Mouse (Mus musculus) kidney, postnatal 0 days (tissue): Measurements from ENCODE around the gene Agrp. TPM values are rescaled to one million over a fixed set of nuclear protein-coding genes. Genes with fewer than 3 reads are reported as not detected.

Source experiments
- ATAC-seq: fragments of 200-750 bp; cut with Nextera tagmentation; replicated peaks from 2 replicates; pipeline ENCODE4 v1.8.0; 2017; ENCODE audit warnings: low read depth, moderate number of reproducible peaks, moderate TSS enrichment, moderate library complexity; ENCODE audit not compliant: low FRiP score
- DNase-seq: peaks from one replicate; pipeline ENCODE4 v3.0.0-alpha.2; 2016; ENCODE audit warnings: low spot score
- H3K27ac ChIP-seq: fragments of 300-500 bp; sonication (generic); 2 replicates; pipeline ENCODE4 v1.5.1; 2014; ENCODE audit warnings: mild to moderate bottlenecking
- H3K27me3 ChIP-seq: fragments of 300-500 bp; sonication (generic); 2 replicates; pipeline ENCODE4 v1.6.1; 2014; ENCODE audit warnings: low read length, mixed read lengths; ENCODE audit not compliant: insufficient read depth
- H3K36me3 ChIP-seq: fragments of 300-500 bp; sonication (generic); 2 replicates; pipeline ENCODE4 v1.6.1; 2014; ENCODE audit warnings: low read length, mixed read lengths; ENCODE audit not compliant: insufficient read depth
- H3K4me1 ChIP-seq: fragments of 300-500 bp; sonication (generic); replicated peaks from 2 replicates; pipeline ENCODE4 v1.6.1; 2014; ENCODE audit warnings: antibody characterized with exemption, low read length, mixed read lengths; ENCODE audit not compliant: insufficient read depth
- H3K4me2 ChIP-seq: fragments of 300-500 bp; sonication (generic); 2 replicates; pipeline ENCODE4 v1.6.1; 2014; ENCODE audit warnings: mild to moderate bottlenecking, low read length, moderate library complexity, mixed read lengths
- H3K4me3 ChIP-seq: fragments of 300-500 bp; sonication (generic); replicated peaks from 2 replicates; pipeline ENCODE4 v1.5.1; 2014; ENCODE audit warnings: low read depth, low read length
- H3K9ac ChIP-seq: fragments of 300-500 bp; sonication (generic); 2 replicates; pipeline ENCODE4 v1.6.1; 2014; ENCODE audit warnings: low read depth, low read length
- H3K9me3 ChIP-seq: fragments of 300-500 bp; sonication (generic); replicated peaks from 2 replicates; pipeline ENCODE4 v1.6.1; 2016; ENCODE audit warnings: low read length, inconsistent platforms, mixed read lengths
- CTCF ChIP-seq: IDR thresholded peaks from 2 replicates; pipeline ENCODE4 v1.5.1; 2016; ENCODE audit warnings: antibody characterized with exemption, low read depth, mild to moderate bottlenecking, moderate library complexity
- WGBS: fragments of 180-500 bp; shearing (Covaris S2); extraction: QIAGEN DNeasy Blood & Tissue Kit; methylation state at CpG from one replicate; pipeline ENCODE4 v1.1.7; 2014; 5-methylcytosine and 5-hydroxymethylcytosine counted together
- polyA plus RNA-seq: library from polyadenylated mRNA; unstranded; fragments of >200 nt; fragmentation: Nextera tagmentation; extraction: Ambion mirVana; gene quantifications from 2 replicates; pipeline ENCODE4 v1.2.1, GENCODE M21; 2015

Gene Agrp
- 0.61 and 1.2 TPM in 2 replicates for polyA plus RNA-seq

- H3K27me3 ChIP-seq, result no peaks in the 10 kb centered on the region
- under 1% methylated on average over 61 of the region's 63 CpGs for WGBS
- no peaks in the 10 kb centered on the region for H3K36me3 ChIP-seq
- peak within 1 kb of the TSS; percentile 99 for H3K9ac ChIP-seq
- ATAC-seq (peak; percentile 15), DNase-seq (peak; percentile 62)
- H3K4me2 ChIP-seq, result peak within 1 kb of the TSS; percentile 91
- peak within 1 kb of the TSS; percentile 91 for H3K4me3 ChIP-seq
- H3K27ac ChIP-seq, result peak within 1 kb of the TSS; percentile 100
- TF ChIP-seq CTCF, result no peak; the same call in 1 of the 2 replicates
- H3K4me1 ChIP-seq, result peaks cover 8% of the 10 kb centered on the region
- no peaks in the 10 kb centered on the region for H3K9me3 ChIP-seq
Measured at GRCm38 (mm10) chr8:105636963-105637510, at the start of gene Agrp. Gene Agrp (minus strand): TSS chr8:105637393.

- H3K4me3 ChIP-seq, result no peak overlapping the region
- DNase-seq (no peak), ATAC-seq (no peak)
- H3K9ac ChIP-seq, result 0 out of 2 replicates have a peak overlapping the region, but pooled peaks have one; percentile 8
- 65% methylated on average over 6 of the region's 6 CpGs for WGBS
- TF ChIP-seq CTCF, result no peak
- H3K27me3 ChIP-seq, result no peaks in the 10 kb centered on the region
- H3K9me3 ChIP-seq, result no peaks in the 10 kb centered on the region
- peak overlapping the region; percentile 56; the same call in 1 of the 2 replicates for H3K4me2 ChIP-seq
- H3K36me3 ChIP-seq, result peaks cover 12% of the 10 kb centered on the region
- H3K27ac ChIP-seq, result no peak overlapping the region
- H3K4me1 ChIP-seq, result no peaks in the 10 kb centered on the region
Measured at GRCm38 (mm10) chr8:105686551-105686950, 49.4 kb upstream of the Agrp start.

- 4% methylated on average over 26 of the region's 26 CpGs for WGBS
- Histone ChIP-seq H3K27ac (no peak within 1 kb of the TSS), H3K9me3 (no peaks in the 10 kb centered on the region), H3K36me3 (peaks cover 19% of the 10 kb centered on the region), H3K27me3 (no peaks in the 10 kb centered on the region), H3K4me2 (peak within 1 kb of the TSS; percentile 56), H3K4me3 (no peak within 1 kb of the TSS; the same call in 1 of the 2 replicates), H3K9ac (peak within 1 kb of the TSS; percentile 42; the same call in 1 of the 2 replicates), H3K4me1 (no peaks in the 10 kb centered on the region)
- peak; percentile 81 for TF ChIP-seq CTCF
- peak; percentile 58 for DNase-seq
- ATAC-seq, result peak; percentile 75
Measured at GRCm38 (mm10) chr8:105685796-105686308, 48.7 kb upstream of the Agrp start, which contains the start of gene Carmil2. Gene Carmil2 (plus strand): TSS chr8:105686274.

- Histone ChIP-seq H3K9me3 (no peaks in the 10 kb centered on the region), H3K4me2 (no peak overlapping the region), H3K4me3 (no peak overlapping the region), H3K27ac (no peak overlapping the region), H3K27me3 (no peaks in the 10 kb centered on the region), H3K4me1 (no peaks in the 10 kb centered on the region), H3K9ac (no peak overlapping the region), H3K36me3 (peaks cover 25% of the 10 kb centered on the region)
- DNase-seq, result no peak
- 68% methylated on average over 7 of the region's 7 CpGs for WGBS
- no peak for TF ChIP-seq CTCF
- no peak for ATAC-seq
Measured at GRCm38 (mm10) chr8:105685325-105685724, 48.1 kb upstream of the Agrp start.

- 90% methylated on average over 1 of the region's 1 CpGs for WGBS
- DNase-seq (peak; percentile 26), ATAC-seq (no peak)
- peaks cover 68% of the 10 kb centered on the region for H3K36me3 ChIP-seq
- no peaks in the 10 kb centered on the region for H3K4me1 ChIP-seq
- H3K4me3 ChIP-seq, result no peak overlapping the region
- no peaks in the 10 kb centered on the region for H3K27me3 ChIP-seq
- no peak overlapping the region for H3K27ac ChIP-seq
- H3K4me2 ChIP-seq, result no peak overlapping the region
- TF ChIP-seq CTCF, result peak; percentile 30; the same call in 1 of the 2 replicates
- H3K9ac ChIP-seq, result no peak overlapping the region
- H3K9me3 ChIP-seq, result no peaks in the 10 kb centered on the region
Measured at GRCm38 (mm10) chr8:105677891-105678290, 40.7 kb upstream of the Agrp start.

GRCm38 (mm10) chr8:105661167-105661566, 24.0 kb upstream of the Agrp start:
- H3K36me3 ChIP-seq, result peaks cover 20% of the 10 kb centered on the region; the same call in 1 of the 2 replicates
- no peaks in the 10 kb centered on the region for H3K27me3 ChIP-seq
- no peak overlapping the region for H3K9ac ChIP-seq
- H3K4me1 ChIP-seq, result no peaks in the 10 kb centered on the region
- TF ChIP-seq CTCF, result peak; percentile 62
- no peak overlapping the region for H3K4me2 ChIP-seq
- no peak overlapping the region for H3K27ac ChIP-seq
- WGBS, result 74% methylated on average over 3 of the region's 3 CpGs
- no peak for ATAC-seq
- no peaks in the 10 kb centered on the region for H3K9me3 ChIP-seq
- DNase-seq, result peak; percentile 82
- no peak overlapping the region for H3K4me3 ChIP-seq
